Mouse (Mus musculus) spleen, adult 10 weeks (tissue): ENCODE measurements around the gene Anpep. TPM values are rescaled to one million over a fixed set of nuclear protein-coding genes. Genes with fewer than 3 reads are reported as not detected.

Experiments used
- polyA plus RNA-seq: library from polyadenylated mRNA; stranded (reverse); fragments of 350-450 nt; fragmentation: Illumina TruSeq; extraction: RNeasy Lipid Tissue Mini Kit (QIAGEN cat#74804); gene quantifications from one replicate; pipeline ENCODE4 v1.2.3, GENCODE M21; 2015; ENCODE audit warnings: low replicate concordance; ENCODE audit not compliant: insufficient read depth

The Anpep gene
- 33.3 TPM for polyA plus RNA-seq

GRCm38 (mm10) chr7:79860811-79861210 is at the start of gene Anpep:
Anpep (minus strand) TSS chr7:79861059.

DNA sequence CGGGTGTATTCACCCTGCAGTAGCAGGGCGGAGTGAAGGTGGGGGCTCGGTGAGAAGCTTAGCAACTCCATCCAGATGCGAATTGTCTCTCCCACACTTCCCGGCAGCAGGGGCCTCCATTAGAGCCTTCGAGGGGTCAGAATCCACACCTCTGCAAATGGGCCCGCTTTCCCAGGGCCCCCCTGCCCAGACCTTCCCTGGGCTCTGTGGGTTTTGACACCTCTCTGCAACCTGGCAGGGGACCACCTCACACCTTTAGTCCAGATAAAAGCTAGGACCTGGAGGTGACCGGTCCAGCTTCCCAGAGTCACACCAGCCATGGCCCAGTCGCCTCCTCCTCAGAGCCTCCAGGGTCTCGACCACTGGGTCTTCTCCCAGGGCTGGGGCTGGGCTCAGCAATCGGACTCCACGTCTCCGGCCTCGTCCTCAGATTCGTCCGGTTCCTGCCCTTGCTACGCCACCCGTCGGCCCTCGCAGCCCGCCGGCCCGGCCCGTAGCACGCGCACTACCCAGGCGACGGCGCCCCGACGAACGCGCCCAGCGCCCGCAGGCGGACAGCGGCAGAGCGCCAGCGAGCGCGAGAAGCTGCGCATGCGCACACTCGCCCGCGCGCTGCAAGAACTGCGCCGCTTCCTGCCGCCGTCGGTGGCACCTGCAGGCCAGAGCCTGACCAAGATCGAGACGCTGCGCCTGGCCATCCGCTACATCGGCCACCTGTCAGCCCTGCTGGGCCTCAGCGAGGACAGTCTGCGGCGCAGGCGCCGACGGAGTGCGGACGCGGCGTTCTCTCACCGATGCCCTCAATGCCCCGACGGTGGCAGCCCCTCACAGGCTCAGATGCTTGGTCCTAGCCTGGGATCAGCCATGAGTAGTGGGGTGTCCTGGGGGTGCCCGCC is 50.0 kb downstream of the Anpep start, which contains the start of gene Mesp2:
Gene Mesp2, plus strand, starts transcription at position 117 of the 896 bp plus-strand sequence.

GRCm38 (mm10) chr7:79793688-79794087 is 67.2 kb downstream of the Anpep start, which contains the start of gene Mesp1:
Mesp1 (minus strand) TSS chr7:79793788.

Other genes with a start within 250 kb of the Anpep start
- gene Rhcg, start 243.4 kb downstream of the Anpep start, polyA plus RNA-seq: not detected
- 3.0 TPM for gene Ticrr, start 200.9 kb downstream of the Anpep start, polyA plus RNA-seq
- gene Kif7, start 145.3 kb downstream of the Anpep start, polyA plus RNA-seq: 0.47 TPM
- 0.76 TPM for gene Plin1, start 128.2 kb downstream of the Anpep start, polyA plus RNA-seq
- gene Pex11a, start 117.9 kb downstream of the Anpep start, polyA plus RNA-seq: 3.9 TPM
- not detected for gene Wdr93, start 117.9 kb downstream of the Anpep start, polyA plus RNA-seq
- gene Mesp1, start 67.3 kb downstream of the Anpep start, polyA plus RNA-seq: not detected
- gene Mesp2, start 50.3 kb downstream of the Anpep start, polyA plus RNA-seq: not detected
- gene Ap3s2, start 59.6 kb upstream of the Anpep start, polyA plus RNA-seq: 21.9 TPM
- 9.6 TPM for gene Arpin, start 74.3 kb upstream of the Anpep start, polyA plus RNA-seq
- 13.0 TPM for gene Zfp710, start 163.8 kb upstream of the Anpep start, polyA plus RNA-seq